Mouse (Mus musculus): ENCODE measurements around the gene Bnc1. TPM values are rescaled to one million over a fixed set of nuclear protein-coding genes. Genes with fewer than 3 reads are reported as not detected.

Gene Bnc1
- polyA plus RNA-seq, 1 experiment from 2014 or later: 0.20 TPM

- no peak overlapping the region for H3K4me2 ChIP-seq (replicated peaks)
- no peak overlapping the region for H3K9ac ChIP-seq
- no peaks in the 10 kb centered on the region for H3K36me3 ChIP-seq (replicated peaks; ENCODE audit: control insufficient read depth, insufficient read depth)
- peaks cover 3% of the 10 kb centered on the region; the same call in 1 of the 2 replicates for H3K4me1 ChIP-seq (replicated peaks; ENCODE audit: control insufficient read depth, insufficient read depth, low read length)
- H3K27me3 ChIP-seq (ENCODE audit: control insufficient read depth, insufficient read depth, low read length): no peaks in the 10 kb centered on the region
- DNase-seq (ENCODE audit: low spot score): no peak
- ATAC-seq (ENCODE audit: low FRiP score): no peak
- H3K27ac ChIP-seq: no peak overlapping the region
- no peak overlapping the region for H3K4me3 ChIP-seq (replicated peaks; ENCODE audit: low read length)
- H3K9me3 ChIP-seq (ENCODE audit: control insufficient read depth, low read length): no peaks in the 10 kb centered on the region
- 81% methylated on average over 1 of the region's 1 CpGs for WGBS
These were observed 70.6 kb downstream of the Bnc1 start for GRCm38 (mm10) chr7:81921379-81921952.

DNA sequence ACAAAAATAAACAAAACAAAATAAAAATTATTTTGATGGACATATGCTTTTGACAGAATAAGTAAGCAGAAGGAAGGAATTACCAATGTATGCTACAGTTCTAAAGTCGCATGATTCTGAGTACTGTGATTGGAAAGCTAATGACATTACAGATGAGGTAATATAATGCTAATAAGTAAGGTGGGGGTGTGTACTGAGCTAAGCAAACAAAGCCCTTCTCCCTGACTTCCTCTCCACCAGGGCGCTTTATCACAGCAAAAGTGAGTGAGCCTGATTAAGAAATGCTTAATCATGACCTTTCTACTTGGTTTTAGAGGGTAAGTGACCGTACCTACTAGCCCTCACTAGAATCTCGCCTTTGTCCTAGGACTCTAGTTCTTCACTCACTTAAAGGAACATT lies 71.8 kb downstream of the Bnc1 start:
- DNase-seq (ENCODE audit: low spot score): no peak
- Histone ChIP-seq H3K4me2 (replicated peaks) (no peak overlapping the region), H3K27ac (no peak overlapping the region), H3K9me3 (ENCODE audit: control insufficient read depth, low read length) (no peaks in the 10 kb centered on the region), H3K4me3 (replicated peaks; ENCODE audit: low read length) (no peak overlapping the region), H3K36me3 (replicated peaks; ENCODE audit: control insufficient read depth, insufficient read depth) (no peaks in the 10 kb centered on the region), H3K9ac (no peak overlapping the region), H3K4me1 (replicated peaks; ENCODE audit: control insufficient read depth, insufficient read depth, low read length) (peaks cover 7% of the 10 kb centered on the region; the same call in 1 of the 2 replicates), H3K27me3 (ENCODE audit: control insufficient read depth, insufficient read depth, low read length) (no peaks in the 10 kb centered on the region)
- WGBS: 80% methylated on average over 4 of the region's 4 CpGs
- no peak for ATAC-seq (ENCODE audit: low FRiP score)

- H3K36me3 ChIP-seq (replicated peaks; ENCODE audit: control insufficient read depth, insufficient read depth): no peaks in the 10 kb centered on the region
- ATAC-seq (ENCODE audit: low FRiP score) (no peak), DNase-seq (ENCODE audit: low spot score) (no peak)
- H3K4me1 ChIP-seq (replicated peaks; ENCODE audit: control insufficient read depth, insufficient read depth, low read length): peaks cover 7% of the 10 kb centered on the region; the same call in 1 of the 2 replicates
- H3K4me2 ChIP-seq (replicated peaks): no peak overlapping the region
- no peaks in the 10 kb centered on the region for H3K27me3 ChIP-seq (ENCODE audit: control insufficient read depth, insufficient read depth, low read length)
- H3K9ac ChIP-seq: no peak overlapping the region
- H3K4me3 ChIP-seq (replicated peaks; ENCODE audit: low read length): no peak overlapping the region
- no peaks in the 10 kb centered on the region for H3K9me3 ChIP-seq (ENCODE audit: control insufficient read depth, low read length)
- WGBS: 73% methylated on average over 5 of the region's 5 CpGs
- H3K27ac ChIP-seq: no peak overlapping the region
These were observed 73.8 kb downstream of the Bnc1 start for GRCm38 (mm10) chr7:81918316-81918715.

Other genes starting within 250 kb of the Bnc1 start
- 127 and 137 TPM in 2 replicates for gene Ramac, start 229.4 kb downstream of the Bnc1 start, polyA plus RNA-seq (2014; fragmentation: Nextera tagmentation; extraction: Ambion mirVana)
- 43.3 and 45.5 TPM in 2 replicates for gene 3110040N11Rik, start 202.8 kb downstream of the Bnc1 start, polyA plus RNA-seq (2014; fragmentation: Nextera tagmentation; extraction: Ambion mirVana)
- 132 and 145 TPM in 2 replicates for gene Btbd1, start 162.9 kb downstream of the Bnc1 start, polyA plus RNA-seq (2014; fragmentation: Nextera tagmentation; extraction: Ambion mirVana)
- not detected in 2 replicates for gene Gm10160, start 136.5 kb downstream of the Bnc1 start, polyA plus RNA-seq (2014; fragmentation: Nextera tagmentation; extraction: Ambion mirVana)
- 14.7 and 15.0 TPM in 2 replicates for gene Tm6sf1, start 133.3 kb downstream of the Bnc1 start, polyA plus RNA-seq (2014; fragmentation: Nextera tagmentation; extraction: Ambion mirVana)
- gene Hdgfl3, start 57.8 kb downstream of the Bnc1 start, polyA plus RNA-seq (2014; fragmentation: Nextera tagmentation; extraction: Ambion mirVana): 79.5 and 84.3 TPM in 2 replicates
- 72.2 and 77.9 TPM in 2 replicates for gene Sh3gl3, start 181.5 kb upstream of the Bnc1 start, polyA plus RNA-seq (2014; fragmentation: Nextera tagmentation; extraction: Ambion mirVana)

All from hindbrain, embryonic 14.5 days (tissue).